Mouse (Mus musculus): ENCODE results near the gene Plcb1.

The Plcb1 gene

DNA sequence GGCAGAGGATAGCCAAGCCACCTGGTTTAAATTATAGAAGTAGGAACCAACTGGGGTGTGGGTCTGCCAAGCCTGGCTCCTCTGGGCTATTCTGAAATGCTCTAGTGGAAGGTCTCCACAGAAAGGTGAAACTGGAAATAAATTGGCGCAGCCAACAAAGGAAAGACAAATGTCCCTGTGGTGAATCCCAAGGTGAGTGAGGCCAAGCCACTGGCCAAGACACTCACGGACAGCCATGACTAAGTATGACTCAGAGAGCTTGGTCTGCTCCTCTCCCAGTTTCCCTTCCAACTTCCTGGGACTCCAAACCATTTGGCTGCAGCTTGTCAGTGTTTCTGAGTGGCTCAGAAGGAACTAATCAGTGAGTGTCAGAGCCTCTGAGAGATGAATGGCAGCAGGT is 126.7 kb downstream of the Plcb1 start:
- no peak for DNase-seq (ENCODE audit: low read depth, low spot score)

DNA sequence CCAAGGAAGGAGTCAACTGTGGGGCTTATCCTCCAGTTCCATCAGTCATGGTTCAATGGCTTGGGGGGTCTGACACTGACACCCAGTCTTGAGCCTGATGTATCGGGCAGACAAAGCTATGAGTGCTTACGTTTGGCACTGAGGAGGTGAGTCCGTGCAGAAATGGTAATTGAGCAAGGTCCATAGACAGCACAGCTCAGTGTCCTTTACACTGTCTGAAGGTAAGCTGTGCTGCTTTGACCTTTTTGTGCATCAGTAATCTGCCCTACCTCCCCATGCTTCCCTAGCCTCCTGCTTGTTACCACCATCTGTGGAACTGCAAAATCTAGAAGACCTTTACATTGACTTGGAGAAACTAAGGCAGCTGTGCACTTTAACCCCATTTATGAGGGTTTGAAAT is 127.7 kb downstream of the Plcb1 start:
- DNase-seq (ENCODE audit: low read depth, low spot score), result no peak

DNA sequence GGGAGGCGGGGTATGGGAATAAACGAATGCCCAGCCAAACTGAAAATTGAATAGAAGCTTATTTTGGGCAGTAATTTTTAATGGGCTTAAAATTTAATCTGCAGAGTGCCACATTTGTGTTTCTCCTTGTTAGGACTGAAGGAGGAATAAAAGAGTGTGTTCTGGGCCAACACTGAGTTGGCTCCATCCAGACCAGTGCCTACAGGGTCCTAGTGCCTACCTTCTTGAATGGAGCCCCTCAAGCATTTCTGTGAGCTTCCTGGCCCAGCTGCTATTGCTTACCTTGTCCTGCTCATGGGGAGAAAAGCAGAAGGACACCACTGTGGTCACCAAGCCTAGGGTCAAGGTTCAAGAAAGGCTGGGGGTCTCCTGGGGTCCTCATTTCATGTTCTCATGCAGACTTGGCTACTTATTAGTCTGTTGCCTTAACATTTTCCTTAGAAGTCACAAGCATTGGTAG is 128.3 kb downstream of the Plcb1 start:
- no peak for DNase-seq (ENCODE audit: low read depth, low spot score)

DNA sequence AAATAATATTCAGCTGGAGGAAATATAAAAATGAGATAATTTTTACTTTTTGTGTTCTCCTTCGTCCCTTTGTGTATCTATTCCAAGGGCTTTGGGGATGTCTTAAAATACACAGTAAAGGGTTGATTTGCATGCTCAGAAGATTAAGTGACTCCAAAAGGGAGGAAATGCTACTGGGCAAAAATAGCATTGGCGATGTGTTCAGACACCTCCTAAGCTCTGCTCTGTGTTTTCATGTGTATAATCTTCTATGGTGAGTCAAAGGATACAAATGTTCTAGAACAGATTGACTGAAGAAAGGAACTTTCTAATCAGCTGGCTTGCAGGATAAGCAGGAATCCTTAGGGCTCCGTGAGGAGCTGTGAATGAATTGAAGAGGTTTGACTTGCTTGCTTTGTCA is 129.2 kb downstream of the Plcb1 start:
- no peak for DNase-seq (ENCODE audit: low read depth, low spot score)

DNA sequence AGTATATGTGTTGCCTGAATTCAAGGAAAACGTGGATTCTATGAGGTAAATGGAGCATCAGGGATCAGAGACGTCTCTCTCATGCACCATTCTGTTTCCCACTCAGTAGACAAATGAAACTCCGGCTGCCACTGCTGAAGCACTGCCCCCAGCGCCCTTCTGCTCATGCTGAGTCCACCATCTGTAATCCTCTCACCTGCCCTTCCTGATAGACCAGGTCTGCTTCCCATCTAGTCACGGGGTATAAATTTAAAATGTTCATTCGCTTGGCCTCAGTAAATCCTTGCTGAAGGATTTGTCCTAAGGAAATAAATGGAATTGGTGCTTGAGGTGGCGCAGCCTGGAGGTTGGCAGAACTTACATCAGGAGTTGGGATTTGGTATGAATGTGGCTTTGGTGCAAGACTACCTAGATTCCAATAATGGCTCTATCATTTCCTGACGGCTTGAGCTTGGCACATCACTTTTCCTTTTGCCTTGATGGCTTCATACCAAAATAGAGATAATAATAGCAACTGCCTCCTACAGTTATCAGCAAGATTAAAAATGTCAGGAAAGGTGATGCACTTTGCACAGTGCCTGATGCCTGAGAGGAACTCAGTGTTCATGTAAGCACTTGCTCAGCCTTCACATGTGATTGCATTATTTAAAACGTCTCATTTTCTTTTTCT is 134.9 kb downstream of the Plcb1 start:
- no peak for DNase-seq (ENCODE audit: low read depth, low spot score)

DNA sequence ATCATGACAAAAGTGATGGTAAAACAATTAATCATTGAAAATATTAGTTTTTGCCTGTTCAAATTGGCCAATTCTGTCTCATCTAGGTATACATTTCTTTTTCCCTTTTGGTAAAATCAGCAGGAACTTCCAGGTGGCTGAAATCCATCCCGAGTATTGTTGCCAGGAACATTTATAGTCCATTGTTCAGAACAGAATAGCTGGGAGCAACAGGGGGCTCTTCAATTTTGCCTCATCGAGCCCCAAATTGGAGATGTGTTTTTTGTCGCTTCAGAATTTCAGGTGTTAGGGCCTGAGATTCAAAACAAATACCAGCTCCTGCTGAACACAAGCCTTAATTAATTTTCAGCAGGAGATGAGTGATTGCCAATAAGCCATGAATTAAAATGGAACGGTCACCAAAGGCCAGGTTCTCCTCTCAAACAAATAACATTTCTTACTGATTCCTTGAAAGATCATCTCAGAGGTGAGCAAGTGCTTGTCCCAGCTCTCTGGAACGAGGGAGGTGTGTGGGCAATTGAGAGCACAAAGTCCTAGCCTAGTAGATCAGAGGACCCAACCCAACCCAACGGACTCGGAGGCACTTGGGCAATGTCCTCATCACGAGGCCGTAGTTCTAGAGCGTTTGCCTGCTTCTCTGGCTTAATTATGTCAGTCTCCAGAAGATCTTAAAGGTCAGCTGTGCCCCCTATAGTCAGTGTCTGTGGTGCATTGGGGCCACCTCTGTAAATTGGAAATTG is 136.9 kb downstream of the Plcb1 start:
- no peak for DNase-seq (ENCODE audit: low read depth, low spot score)

DNA sequence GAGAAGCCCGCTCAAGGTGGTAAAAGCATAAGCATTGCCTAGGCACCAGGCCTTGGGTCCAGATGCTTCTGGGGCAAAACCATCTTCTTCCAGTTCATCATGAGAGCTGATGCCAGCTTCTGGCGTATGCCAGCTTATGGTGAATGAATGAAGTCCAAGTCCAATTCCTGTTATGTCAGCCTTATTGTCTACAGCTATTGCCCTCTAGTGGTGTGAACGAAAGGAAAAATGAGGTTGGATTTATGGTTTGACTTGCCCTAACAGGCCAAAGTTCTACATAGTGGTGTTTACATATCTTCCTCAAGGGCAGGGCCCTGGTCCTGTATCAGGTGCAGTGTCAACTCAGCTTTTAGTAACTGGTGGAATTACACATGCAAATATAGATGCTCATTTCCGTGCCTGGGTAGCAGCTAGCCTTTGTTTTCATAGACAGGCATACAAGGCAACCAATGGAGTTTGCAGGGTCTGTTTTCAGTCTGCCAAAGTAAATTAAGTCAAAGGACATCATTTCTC is 138.3 kb downstream of the Plcb1 start:
- DNase-seq (ENCODE audit: low read depth, low spot score), result no peak

DNA sequence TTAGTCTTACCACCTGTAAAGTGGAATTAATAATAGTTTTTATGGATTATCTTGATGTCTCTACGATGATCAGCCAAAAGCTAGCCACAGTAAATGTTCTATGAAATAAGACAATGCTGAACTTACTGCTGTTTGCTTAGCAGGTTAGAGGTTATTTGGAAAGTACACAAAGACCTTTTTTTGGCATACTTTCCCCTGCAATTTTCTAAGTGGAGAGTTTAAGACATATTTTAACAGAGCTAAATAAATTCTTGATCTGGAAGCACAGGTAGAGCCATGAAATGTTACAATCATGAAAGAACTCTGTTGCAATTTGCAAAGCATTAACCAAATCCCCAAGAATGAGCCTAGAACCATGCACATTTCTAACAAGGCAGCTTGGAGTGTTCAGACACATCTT is 140.4 kb downstream of the Plcb1 start:
- no peak for DNase-seq (ENCODE audit: low read depth, low spot score)

DNA sequence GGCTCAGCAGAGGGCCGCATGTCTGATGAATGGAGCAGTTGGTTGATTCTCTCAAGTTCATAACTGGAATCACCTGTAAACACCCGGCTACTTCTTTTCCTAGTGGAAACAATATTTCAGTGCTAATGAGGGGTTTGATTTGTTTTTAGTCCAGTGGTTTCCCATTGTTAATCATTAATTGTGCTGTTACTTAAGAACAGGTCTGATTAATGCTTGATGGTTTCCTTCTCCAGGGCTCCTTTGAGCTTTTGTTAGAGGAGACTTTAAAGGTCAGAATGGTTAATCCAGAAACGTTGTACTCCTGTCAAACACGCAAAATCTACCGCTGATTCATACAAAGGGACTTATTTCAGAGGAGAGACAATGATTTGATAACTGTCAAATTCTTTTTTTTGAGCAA is 141.2 kb downstream of the Plcb1 start:
- DNase-seq (ENCODE audit: low read depth, low spot score), result no peak

DNA sequence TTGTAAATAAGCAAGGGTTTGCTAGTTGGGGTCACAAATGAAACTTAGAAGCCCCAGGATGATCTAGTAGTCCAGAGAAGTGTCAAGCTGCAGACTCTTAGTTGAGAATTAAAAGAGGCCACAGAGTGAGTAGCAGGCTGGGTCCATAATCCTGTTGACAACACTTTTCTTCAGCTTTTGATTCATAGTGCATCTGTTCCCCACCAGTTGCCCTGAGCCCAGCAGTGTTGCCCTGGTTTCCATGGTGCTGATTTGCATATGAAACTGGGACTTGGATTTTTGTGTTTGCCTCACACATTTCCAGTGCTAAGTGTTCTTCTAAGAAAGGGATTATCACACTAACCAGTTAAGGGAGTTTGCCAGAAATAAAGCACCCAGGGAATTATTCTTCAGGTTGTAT is 143.6 kb downstream of the Plcb1 start:
- DNase-seq (ENCODE audit: low read depth, low spot score), result no peak

DNA sequence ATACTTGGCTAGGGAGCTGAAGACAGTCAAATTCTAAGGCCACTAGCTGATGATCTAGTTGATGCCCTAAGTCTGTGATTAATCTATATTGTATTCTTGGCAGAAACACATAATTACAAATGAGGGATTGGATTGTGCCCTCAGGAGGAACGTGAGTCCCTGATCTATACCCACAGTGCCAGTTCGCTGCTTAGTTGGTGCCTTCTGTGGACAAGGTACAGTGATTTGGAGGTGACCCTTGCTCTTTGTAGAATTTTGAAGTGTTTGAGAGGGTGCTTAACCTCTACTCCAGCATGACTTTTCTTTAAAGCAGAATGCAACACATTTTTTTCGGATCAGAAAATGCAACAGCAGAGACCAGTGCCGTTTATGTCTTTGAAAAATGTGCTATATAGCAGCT is 145.1 kb downstream of the Plcb1 start:
- DNase-seq (ENCODE audit: low read depth, low spot score), result no peak

DNA sequence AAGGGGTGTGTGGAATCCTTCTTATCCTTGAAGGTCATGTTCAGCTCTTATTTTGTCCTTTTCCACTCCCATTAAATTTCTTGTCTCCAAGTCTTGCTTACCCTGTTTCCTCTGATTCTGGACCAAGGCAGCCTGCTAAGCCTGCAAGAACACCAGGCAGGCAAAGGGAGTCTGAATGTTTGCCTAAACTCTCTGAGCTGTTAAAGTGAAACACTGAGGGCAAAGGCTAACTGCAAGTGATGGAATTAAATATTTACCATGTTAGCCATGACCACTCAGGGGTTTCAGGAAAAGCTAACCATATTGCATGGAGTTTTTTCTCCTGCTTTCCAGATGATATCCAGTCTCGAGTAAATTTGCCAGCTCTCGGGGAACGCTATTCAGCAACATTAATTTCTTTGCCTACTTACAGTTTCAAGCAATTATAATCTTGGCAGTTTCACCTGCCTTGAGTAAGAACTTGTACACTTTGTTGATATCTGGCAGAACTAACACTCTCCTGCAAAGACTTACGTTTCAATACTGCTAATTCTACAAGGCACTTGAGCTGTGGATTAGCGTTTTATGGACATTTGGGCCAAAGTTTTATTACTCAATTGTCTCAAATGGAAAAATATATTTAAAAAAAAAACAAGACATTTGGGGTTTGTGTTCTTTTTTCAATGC is 146.0 kb downstream of the Plcb1 start:
- no peak for DNase-seq (ENCODE audit: low read depth, low spot score)

DNA sequence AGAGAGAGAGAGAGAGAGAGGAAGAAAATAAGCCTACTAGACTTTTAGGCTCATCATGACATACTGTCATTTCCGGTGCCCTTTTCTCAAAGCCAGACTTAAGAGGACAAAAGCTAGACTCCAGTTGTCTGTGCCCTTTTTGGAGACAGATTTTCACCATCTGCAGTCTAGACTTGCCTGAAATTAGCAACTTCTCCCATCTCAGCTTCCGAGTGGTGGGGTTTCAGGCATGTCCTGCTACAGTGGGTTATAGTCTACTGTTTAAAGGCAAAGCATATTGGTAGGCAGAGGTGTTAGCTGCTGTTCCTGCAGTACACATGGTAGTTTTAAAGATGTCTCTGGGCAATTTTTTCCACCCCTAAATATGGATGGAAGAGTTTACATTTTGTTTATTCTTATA is 149.6 kb downstream of the Plcb1 start:
- no peak for DNase-seq (ENCODE audit: low read depth, low spot score)

DNA sequence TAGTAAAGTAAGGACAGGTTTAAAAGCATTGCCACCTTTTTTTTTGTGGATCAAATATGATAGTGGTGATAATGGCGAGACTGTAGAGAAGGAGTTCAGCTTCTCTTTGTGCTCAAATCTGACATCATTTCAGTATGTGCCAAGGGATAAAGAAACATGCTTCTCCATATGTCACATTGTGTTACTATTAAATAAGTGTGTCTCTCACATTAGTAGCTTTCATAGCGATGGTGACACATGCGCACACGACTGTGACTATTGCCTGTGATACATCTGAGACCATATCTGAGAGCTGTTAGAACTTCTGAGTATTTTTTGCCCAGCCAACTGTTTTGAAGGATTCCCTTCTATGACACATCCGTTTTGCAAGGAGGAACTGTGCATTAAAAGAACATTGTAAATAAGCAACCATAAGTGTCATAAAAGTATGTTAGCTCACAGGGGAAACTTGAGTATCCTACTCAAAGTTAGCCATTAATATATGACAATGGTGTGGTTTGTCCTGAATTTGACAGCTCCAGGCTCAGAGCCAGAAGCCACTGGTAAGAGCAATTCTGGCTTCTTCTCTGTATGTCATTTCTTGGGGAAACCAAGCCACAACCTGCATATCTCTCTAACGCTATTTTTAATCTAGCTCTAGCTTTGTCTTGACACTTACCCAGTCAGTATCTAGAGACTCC is 150.2 kb downstream of the Plcb1 start:
- DNase-seq (ENCODE audit: low read depth, low spot score), result no peak

DNA sequence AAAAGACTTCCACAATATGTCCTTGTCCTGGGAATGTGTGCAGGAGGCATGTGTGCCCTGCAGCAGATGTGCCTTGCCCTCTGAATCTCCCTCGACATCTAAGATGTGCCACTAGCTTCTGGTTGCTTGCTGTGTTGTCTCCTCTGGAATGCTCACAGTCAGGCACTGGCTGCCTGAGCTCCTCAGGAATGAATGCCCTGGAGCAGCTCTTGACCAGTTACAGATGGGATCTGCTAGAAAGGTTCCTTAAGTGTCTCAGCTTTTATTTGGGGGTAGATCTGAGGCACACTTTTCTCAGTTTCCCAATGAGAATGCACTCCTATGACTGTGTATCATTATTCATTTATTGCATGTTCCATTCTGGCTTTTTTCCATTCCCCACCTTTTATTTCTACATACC is 151.8 kb downstream of the Plcb1 start:
- no peak for DNase-seq (ENCODE audit: low read depth, low spot score)

DNA sequence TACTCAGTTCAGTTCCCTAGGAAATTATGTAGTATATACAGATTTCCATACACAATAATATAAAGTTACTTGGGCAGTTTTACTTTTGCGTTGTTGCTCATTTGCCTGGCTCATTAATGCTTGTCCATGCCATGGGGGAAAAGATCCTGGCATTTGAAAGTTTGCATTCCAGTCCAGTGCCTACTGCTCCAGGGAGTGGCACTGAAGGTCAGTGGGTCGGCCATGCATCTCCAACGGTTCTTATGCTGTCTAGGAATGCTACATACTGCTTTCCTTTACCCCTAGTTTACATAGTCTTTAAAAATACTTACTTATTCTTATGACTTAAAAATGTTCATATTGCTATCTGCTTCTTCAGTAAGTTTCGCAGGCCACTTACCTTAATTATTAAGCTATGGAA is 156.2 kb downstream of the Plcb1 start:
- DNase-seq (ENCODE audit: low read depth, low spot score), result no peak

DNA sequence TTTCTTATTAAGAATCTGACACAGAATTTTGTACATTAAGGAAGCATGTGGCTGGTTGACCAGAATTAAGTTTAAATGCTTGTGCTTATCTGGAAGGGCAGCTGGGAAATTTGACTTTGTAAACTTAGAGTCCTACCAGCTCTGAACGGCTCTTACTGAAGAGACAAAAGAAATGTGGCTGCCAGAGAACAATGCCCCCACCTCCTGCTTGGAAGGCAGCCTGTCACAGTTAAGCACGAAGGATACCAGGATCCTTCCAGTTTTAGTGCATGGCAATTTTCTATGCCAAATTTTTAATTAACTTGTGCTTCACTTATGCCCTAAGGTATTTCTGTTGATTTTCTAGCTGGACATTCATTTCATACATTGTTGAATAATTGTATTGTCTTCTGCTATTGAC is 157.1 kb downstream of the Plcb1 start:
- no peak for DNase-seq (ENCODE audit: low read depth, low spot score)

DNA sequence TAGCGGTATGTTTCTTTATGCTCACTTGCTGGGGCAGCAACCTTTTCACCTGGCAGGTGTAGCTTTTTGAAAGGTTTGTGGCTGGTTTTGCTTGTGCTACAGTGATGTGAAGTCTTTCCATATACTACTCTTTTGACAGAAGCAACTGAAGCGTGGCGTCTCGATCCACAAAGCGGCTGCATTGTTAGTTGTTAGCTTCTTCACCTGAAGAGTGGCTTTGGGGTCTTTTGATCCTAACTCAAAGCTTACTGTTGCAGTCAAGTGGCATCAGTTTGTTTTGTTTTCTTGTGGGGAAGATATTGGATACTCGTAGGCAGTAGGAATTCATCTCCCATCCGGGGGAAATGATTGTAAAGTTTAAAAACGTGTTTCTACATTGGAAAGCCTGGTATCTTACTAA is 160.5 kb downstream of the Plcb1 start:
- DNase-seq (ENCODE audit: low read depth, low spot score), result no peak

DNA sequence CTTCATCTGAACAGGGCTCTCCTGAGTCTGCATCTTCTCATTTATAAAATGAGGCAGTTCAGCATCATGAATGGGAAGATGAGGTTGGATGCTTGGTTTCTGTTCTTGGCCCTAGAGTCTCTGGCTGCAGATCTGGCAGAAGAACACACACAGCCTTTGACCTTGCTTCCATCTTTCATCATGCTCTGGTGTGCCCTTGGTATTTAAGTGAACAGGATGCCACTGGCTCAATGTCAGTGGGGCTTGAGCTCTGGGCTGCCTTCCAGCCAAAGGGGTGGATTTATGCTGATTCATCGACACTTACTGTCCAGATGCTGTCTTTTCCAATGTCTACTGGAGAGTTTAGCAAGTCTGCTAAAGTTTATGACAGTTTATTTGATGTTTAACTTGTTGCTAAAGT is 161.0 kb downstream of the Plcb1 start:
- DNase-seq (ENCODE audit: low read depth, low spot score), result no peak

DNA sequence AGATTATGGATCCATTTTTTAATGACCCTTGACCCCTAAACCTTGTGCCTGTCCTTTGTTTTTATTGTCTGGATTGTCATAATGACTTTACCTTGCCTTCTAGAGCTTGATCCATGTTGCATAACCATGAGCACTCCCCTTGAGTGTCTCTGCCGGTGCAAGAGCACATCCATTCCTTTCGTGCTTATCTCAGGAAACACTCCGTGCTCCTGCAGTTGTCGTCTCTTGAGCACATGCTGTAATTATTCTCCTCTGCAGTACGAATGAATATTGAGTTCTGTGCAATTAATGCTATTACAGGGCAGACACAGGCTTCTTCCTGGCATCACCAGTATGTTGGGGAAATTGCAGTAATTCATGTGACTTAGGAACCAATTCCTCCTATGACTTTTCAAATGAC is 166.2 kb downstream of the Plcb1 start:
- DNase-seq (ENCODE audit: low read depth, low spot score), result no peak

DNA sequence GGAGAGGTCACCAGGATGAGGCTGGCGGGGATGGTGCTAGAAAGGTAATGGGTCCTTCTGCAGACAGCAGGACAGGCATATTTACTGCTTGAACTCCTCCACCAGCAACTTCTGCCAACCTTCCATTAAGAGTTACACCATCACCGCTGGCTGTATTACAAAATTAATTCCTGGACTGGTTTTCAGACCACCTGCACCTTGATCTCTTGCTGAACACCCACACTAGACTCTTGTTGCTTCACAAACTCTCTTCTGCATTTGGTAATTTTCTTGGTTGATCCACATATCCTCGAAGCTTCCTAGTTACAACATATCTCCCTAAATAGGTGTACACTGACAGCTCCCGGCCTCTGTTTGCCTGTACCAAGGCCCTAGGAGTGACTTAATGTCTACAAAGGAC is 170.6 kb downstream of the Plcb1 start:
- no peak for DNase-seq (ENCODE audit: low read depth, low spot score)

DNA sequence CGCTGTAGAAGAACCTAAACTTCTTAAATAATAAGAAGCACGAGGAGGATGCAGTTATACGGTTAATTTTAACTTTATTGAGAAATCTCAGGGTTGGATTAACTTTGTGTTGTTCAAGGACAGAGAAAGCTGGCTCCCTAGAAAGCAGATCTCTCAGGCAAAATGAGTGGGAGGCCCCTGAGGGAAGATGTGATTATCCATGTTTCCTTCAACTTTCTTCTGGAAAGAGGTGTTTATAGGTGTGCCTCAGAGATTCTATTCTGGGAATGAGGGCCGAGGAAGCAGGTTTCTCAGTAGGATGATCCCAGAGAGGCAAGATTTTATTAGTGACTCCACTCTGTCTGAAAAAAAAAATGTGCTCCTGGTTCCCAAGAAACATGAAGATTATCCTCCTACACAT is 180.3 kb downstream of the Plcb1 start:
- DNase-seq (ENCODE audit: low read depth, low spot score), result no peak
